Mouse (Mus musculus): ENCODE measurements around the gene Tmem200a. TPM values are rescaled to one million over a fixed set of nuclear protein-coding genes. Genes with fewer than 3 reads are reported as not detected.
"Not testable (repeated sequence)": the region's sequence is repeated elsewhere in the genome, so short reads cannot be mapped to it uniquely, and the experiment has no call there.

The Tmem200a gene
- total and polyA plus RNA-seq, 3 experiments = 27.2 to 133 (median 33.2) TPM

GRCm38 (mm10) chr10:25982617-25983016 lies 96.2 kb downstream of the Tmem200a start:
- DNase-seq = no peak

GRCm38 (mm10) chr10:25962863-25963262 lies 116.0 kb downstream of the Tmem200a start:
- no peak for DNase-seq

- DNase-seq = no peak
Measured at GRCm38 (mm10) chr10:25961066-25961465, 117.8 kb downstream of the Tmem200a start.

GRCm38 (mm10) chr10:25958762-25959753 lies 119.8 kb downstream of the Tmem200a start:
- DNase-seq = no peak

GRCm38 (mm10) chr10:25954641-25955228 lies 124.1 kb downstream of the Tmem200a start:
- DNase-seq = no peak

- no peak for DNase-seq
Measured at GRCm38 (mm10) chr10:25952838-25953237, 126.0 kb downstream of the Tmem200a start.

- DNase-seq = no peak
Measured at GRCm38 (mm10) chr10:25952150-25952549, 126.7 kb downstream of the Tmem200a start.

GRCm38 (mm10) chr10:25945866-25946265 lies 133.0 kb downstream of the Tmem200a start:
- DNase-seq = no peak

- DNase-seq = no peak
Measured at GRCm38 (mm10) chr10:25944641-25945040, 134.2 kb downstream of the Tmem200a start.

- no peak for DNase-seq
Measured at GRCm38 (mm10) chr10:25931796-25932195, 147.1 kb downstream of the Tmem200a start.

GRCm38 (mm10) chr10:25929401-25930150 lies 149.3 kb downstream of the Tmem200a start:
- DNase-seq = no peak

GRCm38 (mm10) chr10:25928861-25929368 lies 149.9 kb downstream of the Tmem200a start:
- no peak for DNase-seq

GRCm38 (mm10) chr10:25928448-25928786 lies 150.4 kb downstream of the Tmem200a start:
- DNase-seq = peak; percentile 13

GRCm38 (mm10) chr10:25927553-25928447 lies 151.1 kb downstream of the Tmem200a start:
- DNase-seq = no peak

- DNase-seq = no peak
Measured at GRCm38 (mm10) chr10:25920640-25921278, 158.1 kb downstream of the Tmem200a start.

- no peak for DNase-seq
Measured at GRCm38 (mm10) chr10:25918103-25918502, 160.7 kb downstream of the Tmem200a start.

GRCm38 (mm10) chr10:25910270-25910669 lies 168.6 kb downstream of the Tmem200a start:
- no peak for DNase-seq

GRCm38 (mm10) chr10:25908027-25909012 lies 170.5 kb downstream of the Tmem200a start:
- DNase-seq = no peak

GRCm38 (mm10) chr10:25894126-25894525 lies 184.7 kb downstream of the Tmem200a start:
- DNase-seq = not testable (repeated sequence)
